Mouse (Mus musculus) gastrocnemius, adult 8-10 months (tissue): ENCODE data around the gene Zfp626. TPM values are rescaled to one million over a fixed set of nuclear protein-coding genes. Genes with fewer than 3 reads are reported as not detected.
"Not testable (repeated sequence)": the region's sequence is repeated elsewhere in the genome, so short reads cannot be mapped to it uniquely, and the experiment has no call there.

ENCODE experiments used
- DNase-seq, 2 experiments: peaks; one replicate each; pipeline ENCODE4 v3.0.0; 2022; ENCODE audit warnings: low spot score in 2 of 2
- total RNA-seq, 4 experiments: library from RNA; stranded (reverse); gene quantifications; 2 replicates each; pipeline ENCODE4 v1.2.4; 2022

The Zfp626 gene
- 1 to 10 TPM; 4.0 to 5.3 (median 4.4) TPM for total RNA-seq

GRCm38 (mm10) chr7:27806896-27807295, at the start of gene Zfp626:
TSS of gene Zfp626 (plus strand) at chr7:27807196.
- not testable (repeated sequence) for DNase-seq

GRCm38 (mm10) chr7:27765176-27765886, 41.7 kb upstream of the Zfp626 start:
- DNase-seq, result no peak

- no peak for DNase-seq
Observed at GRCm38 (mm10) chr7:27789306-27789705, 17.7 kb upstream of the Zfp626 start.

- not testable (repeated sequence) for DNase-seq
Observed at GRCm38 (mm10) chr7:27793865-27794264, 13.1 kb upstream of the Zfp626 start.

- DNase-seq, result no peak
Observed at GRCm38 (mm10) chr7:27794566-27794965, 12.4 kb upstream of the Zfp626 start.

GRCm38 (mm10) chr7:27797906-27798811, 8.8 kb upstream of the Zfp626 start:
- DNase-seq, result no peak

GRCm38 (mm10) chr7:27801137-27801536, 5.9 kb upstream of the Zfp626 start:
- DNase-seq, result no peak

GRCm38 (mm10) chr7:27802986-27803385, 4.0 kb upstream of the Zfp626 start:
- DNase-seq, result no peak

GRCm38 (mm10) chr7:27804297-27805030, 2.5 kb upstream of the Zfp626 start:
- DNase-seq, result peak; percentile 51 to 63

GRCm38 (mm10) chr7:27807305-27807704, 309 bp downstream of the Zfp626 start:
- DNase-seq, result not testable (repeated sequence)

GRCm38 (mm10) chr7:27818526-27819110, 11.6 kb downstream of the Zfp626 start:
- DNase-seq, result no peak

GRCm38 (mm10) chr7:27822611-27823010, 15.6 kb downstream of the Zfp626 start:
- no peak for DNase-seq

- no peak for DNase-seq
Observed at GRCm38 (mm10) chr7:27834131-27834530, 27.1 kb downstream of the Zfp626 start.

- no peak for DNase-seq
Observed at GRCm38 (mm10) chr7:27837896-27838295, 30.9 kb downstream of the Zfp626 start.

- peak; percentile 70 to 83 for DNase-seq
Observed at GRCm38 (mm10) chr7:27838323-27839249, 31.6 kb downstream of the Zfp626 start, which contains the start of gene Zfp59. TSS of gene Zfp59 (plus strand) at chr7:27838607.

- DNase-seq, result no peak
Observed at GRCm38 (mm10) chr7:27839596-27839995, 32.6 kb downstream of the Zfp626 start.

- no peak for DNase-seq
Observed at GRCm38 (mm10) chr7:27840104-27840503, 33.1 kb downstream of the Zfp626 start.

GRCm38 (mm10) chr7:27857227-27857626, 50.2 kb downstream of the Zfp626 start, which contains the start of gene Zfp607a:
TSS of gene Zfp607a (plus strand) at chr7:27857527.
- DNase-seq, result no peak

- no peak for DNase-seq
Observed at GRCm38 (mm10) chr7:27859301-27860251, 52.6 kb downstream of the Zfp626 start.
